Mouse (Mus musculus): ENCODE data around the gene Osbpl7.
A peak's percentile ranks its signal among the peaks of the same experiment; 100 is the strongest.

The Osbpl7 gene

GRCm38 (mm10) chr11:97083401-97084140 is 33.1 kb downstream of the Osbpl7 start:
- DNase-seq, result no peak

DNA sequence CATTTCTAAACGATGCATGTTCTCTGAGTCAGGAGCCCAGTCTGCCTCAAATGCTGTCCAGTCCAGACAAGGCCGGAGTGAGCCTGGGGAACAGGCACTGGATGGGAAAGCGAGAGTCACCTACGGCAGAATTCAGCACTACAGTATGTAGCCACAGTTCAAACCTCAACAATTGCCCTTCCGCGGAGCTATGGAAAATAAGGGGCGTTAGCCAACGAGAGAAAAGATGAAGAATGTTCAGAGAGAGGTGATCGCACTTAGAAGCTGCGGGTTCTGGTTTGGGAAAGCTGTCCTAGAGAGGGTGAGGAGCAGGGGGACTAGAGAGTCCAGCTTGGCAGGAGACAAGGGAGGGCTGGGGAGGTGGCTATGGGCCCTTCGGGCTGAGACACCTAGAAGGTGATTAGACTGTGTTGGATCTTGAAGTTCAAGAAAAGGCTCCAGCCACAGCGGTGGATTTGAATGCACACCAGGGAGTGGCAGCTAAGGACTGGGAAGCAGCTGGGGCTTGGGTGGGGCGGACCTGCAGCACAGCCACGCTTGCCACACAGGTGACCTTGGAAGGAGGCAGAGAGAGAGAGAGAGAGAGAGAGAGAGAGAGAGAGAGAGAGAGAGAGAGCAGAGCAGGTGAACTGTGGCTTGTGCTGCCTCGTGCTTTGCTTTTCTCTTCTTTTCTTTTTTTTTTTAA is 34.5 kb downstream of the Osbpl7 start:
- no peak for DNase-seq

DNA sequence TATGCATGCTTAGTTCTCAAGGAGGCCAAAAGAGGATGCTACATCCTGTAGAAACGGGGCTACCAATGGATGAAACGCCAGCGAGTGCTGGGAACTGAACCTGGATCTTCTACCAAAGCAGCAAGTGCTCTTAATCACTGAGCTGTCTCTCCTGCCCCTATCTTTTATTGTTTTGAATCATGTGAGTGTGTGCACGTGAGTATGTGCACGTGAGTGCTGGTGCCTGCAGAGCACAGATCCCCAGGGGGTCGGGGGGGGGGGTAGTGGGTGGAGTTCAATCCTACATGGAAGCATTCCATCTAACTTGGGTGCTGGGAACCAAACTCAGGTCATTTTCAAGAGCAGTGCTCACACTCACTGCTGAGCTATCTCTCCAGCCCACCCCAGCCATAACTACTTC is 35.9 kb downstream of the Osbpl7 start:
- DNase-seq, result no peak

DNA sequence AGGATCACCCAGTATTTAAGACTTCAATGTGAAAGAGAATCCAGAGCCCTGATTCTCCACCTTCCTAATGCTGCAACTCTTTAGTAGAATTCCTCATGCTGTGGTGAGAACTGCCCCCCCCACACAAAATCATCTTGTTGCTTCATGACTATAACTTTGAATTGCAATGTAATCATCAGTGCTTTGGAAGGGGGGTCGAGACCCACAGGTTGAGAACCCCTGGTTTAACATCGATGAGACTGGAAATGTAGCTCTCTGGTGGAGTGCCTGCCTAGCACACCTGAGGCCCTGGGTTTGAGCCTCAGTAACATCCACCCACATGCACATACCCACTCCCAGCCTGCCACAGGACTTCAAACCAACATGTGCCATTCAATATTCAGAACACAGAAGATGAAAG is 44.2 kb downstream of the Osbpl7 start:
- DNase-seq, result no peak

DNA sequence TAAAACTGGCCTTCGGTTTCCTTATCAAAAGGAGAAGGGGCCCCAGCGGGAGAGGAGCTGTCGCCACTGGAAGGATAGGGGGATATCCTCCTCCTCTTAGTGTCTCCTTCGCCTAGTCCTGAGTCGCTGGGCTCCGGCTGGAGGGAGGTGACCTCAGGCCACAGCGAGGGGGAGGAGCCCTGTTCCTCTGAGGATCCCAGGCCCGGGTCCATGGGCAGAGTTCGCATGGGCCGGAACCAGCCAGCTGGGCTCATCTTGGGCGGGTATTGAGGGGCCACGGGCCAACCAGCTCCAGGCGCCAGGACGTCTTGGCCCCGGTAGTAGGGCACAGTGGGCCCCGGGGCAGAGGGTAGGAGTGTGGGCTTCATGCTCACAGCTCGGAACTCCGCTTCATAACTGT is 48.4 kb downstream of the Osbpl7 start:
- peak; percentile 41 to 43 for DNase-seq

- DNase-seq, result peak; percentile 30 to 49
Measured at GRCm38 (mm10) chr11:97101722-97102121, 51.3 kb downstream of the Osbpl7 start.

- DNase-seq, result no peak
Measured at GRCm38 (mm10) chr11:97103163-97104090, 53.0 kb downstream of the Osbpl7 start.

DNA sequence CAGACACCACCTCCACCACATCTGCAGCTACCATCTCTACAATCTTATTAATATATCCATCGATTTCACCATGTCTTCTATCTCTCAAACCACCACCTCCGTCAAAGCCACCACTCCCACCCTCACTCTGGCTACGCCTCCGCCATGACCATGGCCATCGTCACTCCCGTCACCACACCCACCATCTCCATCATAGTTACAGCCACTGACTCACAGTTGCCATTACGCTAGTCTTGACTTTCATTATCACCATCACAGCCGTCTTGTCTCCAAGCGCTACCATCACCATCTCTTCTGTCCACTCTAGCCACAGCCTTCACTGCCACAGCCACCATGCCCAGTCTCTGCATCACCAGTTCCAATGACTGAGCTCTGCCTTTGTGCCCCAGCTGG is 53.7 kb downstream of the Osbpl7 start:
- DNase-seq, result no peak

DNA sequence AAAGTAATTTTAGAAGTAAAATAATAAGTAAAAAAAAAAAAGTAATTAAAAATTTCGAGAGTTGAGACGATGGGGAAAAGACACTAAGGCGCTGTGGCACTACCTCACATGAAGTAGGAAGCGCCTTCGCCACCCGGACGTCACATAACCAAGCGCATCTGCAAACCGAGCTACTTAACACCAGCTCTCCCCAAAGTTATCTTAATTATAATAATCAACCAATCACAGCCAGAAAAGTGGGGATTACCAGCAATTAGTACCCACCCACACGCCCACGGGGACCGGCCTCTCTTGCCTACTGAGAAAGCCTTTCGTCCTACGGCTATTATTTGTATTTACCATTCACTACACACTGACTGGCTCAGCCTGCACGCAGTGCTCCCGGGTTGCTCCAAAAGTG is 58.5 kb downstream of the Osbpl7 start:
- DNase-seq, result no peak

DNA sequence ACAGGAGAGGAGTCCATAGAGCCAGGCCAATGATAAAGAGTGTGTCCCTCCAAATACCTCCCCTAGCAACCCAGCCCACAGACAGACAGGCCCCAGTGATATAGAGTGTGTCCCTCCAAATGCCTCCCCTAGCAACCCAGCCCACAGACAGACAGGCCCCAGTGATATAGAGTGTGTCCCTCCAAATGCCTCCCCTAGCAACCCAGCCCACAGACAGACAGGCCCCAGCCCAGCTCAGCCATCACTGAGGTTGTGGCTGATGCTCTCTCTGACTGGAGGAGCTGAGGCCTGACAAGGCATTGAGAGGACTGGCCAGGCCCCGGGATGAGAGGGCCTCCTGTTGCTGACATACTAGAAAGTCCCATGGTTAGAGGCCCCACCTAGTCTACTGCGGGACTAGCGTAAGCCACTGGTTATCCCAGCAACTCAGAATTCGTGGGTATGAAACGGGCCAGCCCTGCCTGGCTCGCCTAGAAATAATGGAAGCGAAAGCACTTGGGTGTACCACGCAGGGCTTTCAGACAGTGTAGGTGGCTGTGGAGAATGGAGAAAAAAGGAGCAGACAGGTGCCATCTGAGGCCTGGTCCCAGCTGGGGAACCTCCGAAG is 62.2 kb downstream of the Osbpl7 start:
- DNase-seq, result no peak

DNA sequence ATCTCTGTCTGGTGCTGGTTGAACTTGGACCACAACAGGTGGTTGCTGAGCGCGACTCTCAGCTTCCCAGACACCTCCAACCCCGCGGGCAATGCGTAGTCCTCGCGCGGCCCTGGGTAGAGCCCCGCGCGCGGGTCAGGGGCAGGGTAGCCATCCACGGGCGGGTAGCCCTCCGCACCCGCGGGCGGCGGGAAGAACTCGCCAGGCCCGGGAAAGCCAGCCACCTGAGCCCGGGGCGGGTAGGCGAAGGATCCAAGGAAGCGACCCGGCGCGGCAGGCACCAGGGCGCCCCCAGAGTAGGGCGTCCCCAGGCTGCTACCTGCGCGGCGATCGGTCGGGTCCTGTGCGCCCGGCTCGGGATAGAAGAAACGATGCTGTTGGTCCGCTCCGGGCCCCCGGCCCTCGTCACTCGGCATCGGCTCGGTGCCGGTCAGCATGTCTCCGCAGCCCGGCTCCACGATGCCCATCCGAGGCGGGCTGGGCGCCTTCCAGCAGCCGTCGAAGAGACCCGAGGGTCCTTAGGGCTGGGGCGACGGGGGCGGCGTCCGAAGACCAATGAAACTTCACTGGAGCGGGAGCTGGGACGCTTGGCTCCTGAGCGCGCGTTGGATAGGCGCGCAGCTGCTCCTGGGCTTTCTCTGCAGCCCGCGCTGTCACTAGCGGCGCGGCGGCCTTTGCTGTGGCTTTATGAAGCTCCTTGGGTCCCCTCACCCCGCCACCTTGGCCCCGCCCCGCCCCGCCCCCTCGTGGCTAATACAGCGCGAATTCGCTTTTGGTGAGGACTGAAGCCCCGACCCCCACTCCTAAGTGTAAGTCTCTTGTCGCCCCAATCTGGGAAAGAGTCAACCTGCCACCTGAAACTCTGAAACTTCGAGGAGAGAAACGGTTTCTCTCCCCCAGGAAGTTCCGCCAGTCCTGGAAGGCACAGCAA is 64.5 kb downstream of the Osbpl7 start, which contains the start of gene Tbx21:
Gene Tbx21, minus strand, starts transcription at position 661 of the 931 bp plus-strand sequence.
- no peak for DNase-seq

DNA sequence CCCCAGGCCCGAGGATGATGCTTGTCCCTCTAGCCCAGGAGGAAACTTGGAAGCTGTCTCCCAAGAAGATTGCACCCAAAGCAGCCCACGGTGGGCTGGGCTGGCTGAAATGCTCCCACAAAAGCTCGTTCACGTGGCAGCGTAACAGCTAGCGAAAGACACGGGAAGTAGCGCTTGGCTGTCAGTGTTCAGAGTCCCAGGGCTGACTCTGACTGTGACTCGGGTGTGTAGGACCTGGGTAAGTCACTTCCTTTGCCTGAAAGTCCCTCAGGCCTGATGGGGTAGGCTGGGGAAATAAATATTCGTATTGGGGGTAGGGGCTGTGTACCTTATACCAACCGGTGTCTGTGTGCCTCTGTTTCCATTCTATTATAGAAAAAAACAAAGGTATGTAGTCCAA is 65.4 kb downstream of the Osbpl7 start:
- no peak for DNase-seq
